Comparison of ENCODE assay signal across 18 mouse cellular contexts in genomic region chr3:109451966-109452365, GRCm38 (mm10).
DNase-seq lines count a peak whose midpoint lies in the region; ATAC-seq and TF ChIP-seq lines count a peak whose summit lies in the region.
"Had no signal": no experiment of that assay in that cellular context is flagged by ENCODE, and none has a peak within 500 bp of the region (broad histone marks: within the 10 kb centered on the region; RNA-seq: fewer than 3 reads in every experiment).

No protein-coding gene starts in this region.

- no peak for TF ChIP-seq CTCF in liver, postnatal 0 days (IDR thresholded peaks at IDR 0.05; ENCODE audit: low read depth)

- peak; percentile 44; the same call in 1 of the 2 replicates for TF ChIP-seq EP300 in liver, postnatal 0 days (IDR thresholded peaks at IDR 0.05; ENCODE audit: low read depth)

- no peaks in the 10 kb centered on the region for H3K4me1 ChIP-seq in liver, postnatal 0 days (ENCODE audit: insufficient read depth)
- H3K4me1 ChIP-seq in hindbrain, embryonic 11.5 days (replicated peaks; ENCODE audit: control insufficient read depth, insufficient read depth, low read length), result no peaks in the 10 kb centered on the region
- H3K4me1 ChIP-seq: forebrain, embryonic 12.5 days; limb, embryonic 15.5 days had no signal

- ATAC-seq in common myeloid progenitor, adult 5-6 weeks (replicated peaks; ENCODE audit: low read depth, poor library complexity, severe bottlenecking), result peak; percentile 64
- ATAC-seq in liver, postnatal 0 days, result peak; percentile 60
- no peak for ATAC-seq in hindbrain, embryonic 11.5 days (ENCODE audit: low FRiP score)
- ATAC-seq: midbrain, embryonic 15.5 days had no signal

- H3K4me3 ChIP-seq in liver, postnatal 0 days (ENCODE audit: low read depth, low read length), result no peak overlapping the region
- H3K4me3 ChIP-seq in hindbrain, embryonic 11.5 days (ENCODE audit: low read depth, low read length), result no peak overlapping the region
- H3K4me3 ChIP-seq: embryonic facial prominence, embryonic 12.5 days; forebrain, embryonic 12.5 days; hindbrain, embryonic 10.5 days; limb, embryonic 15.5 days; midbrain, embryonic 15.5 days; neural tube, embryonic 13.5 days had no signal

- no peak overlapping the region for H3K27ac ChIP-seq in liver, postnatal 0 days (ENCODE audit: low read depth)
- no peak overlapping the region for H3K27ac ChIP-seq in hindbrain, embryonic 11.5 days (ENCODE audit: low read depth, low read length)
- H3K27ac ChIP-seq: embryonic facial prominence, embryonic 12.5 days; forebrain, embryonic 12.5 days; limb, embryonic 15.5 days; midbrain, embryonic 15.5 days; neural tube, embryonic 13.5 days had no signal

- H3K4me2 ChIP-seq in liver, postnatal 0 days (ENCODE audit: low read depth, low read length), result no peak overlapping the region
- no peak overlapping the region for H3K4me2 ChIP-seq in hindbrain, embryonic 11.5 days (replicated peaks; ENCODE audit: low read depth, low read length)
- H3K4me2 ChIP-seq: embryonic facial prominence, embryonic 12.5 days; forebrain, embryonic 12.5 days; limb, embryonic 15.5 days; midbrain, embryonic 15.5 days; neural tube, embryonic 13.5 days had no signal

- DNase-seq in kidney, adult 9 months, result peak; percentile 16
- no peak for DNase-seq in kidney, adult 18-20 months
- DNase-seq in CD4-positive helper T cell, adult 2 months (ENCODE audit: low read depth, low spot score), result peak; percentile 17
- no peak for DNase-seq in liver, postnatal 0 days
- no peak for DNase-seq in right cerebral cortex, postnatal 14 days
- no peak for DNase-seq in hindbrain, embryonic 11.5 days (ENCODE audit: low spot score)
- DNase-seq in embryo, embryonic 9.5 days (ENCODE audit: extremely low spot score), result no peak
- DNase-seq: cerebellum, postnatal 14 days; retina, postnatal 1 day; spleen, adult 18-20 months had no signal

- WGBS in liver, postnatal 0 days (ENCODE audit: insufficient replicate concordance), result 17% methylated on average over 2 of the region's 2 CpGs
- 86% methylated on average over 2 of the region's 2 CpGs for WGBS in hindbrain, embryonic 11.5 days

- no peaks in the 10 kb centered on the region for H3K27me3 ChIP-seq in liver, postnatal 0 days (ENCODE audit: insufficient read depth, low read length)
- H3K27me3 ChIP-seq in hindbrain, embryonic 11.5 days (ENCODE audit: control insufficient read depth, insufficient read depth, low read length), result no peaks in the 10 kb centered on the region
- H3K27me3 ChIP-seq: CH12.LX; embryonic facial prominence, embryonic 12.5 days; forebrain, embryonic 12.5 days; limb, embryonic 15.5 days; midbrain, embryonic 15.5 days; neural tube, embryonic 13.5 days had no signal

- H3K9ac ChIP-seq in liver, postnatal 0 days (replicated peaks), result no peak overlapping the region
- no peak overlapping the region for H3K9ac ChIP-seq in hindbrain, embryonic 11.5 days (ENCODE audit: low read depth, low read length)
- H3K9ac ChIP-seq: embryonic facial prominence, embryonic 12.5 days; forebrain, embryonic 12.5 days; limb, embryonic 15.5 days; midbrain, embryonic 15.5 days; neural tube, embryonic 13.5 days had no signal

- no peaks in the 10 kb centered on the region for H3K9me3 ChIP-seq in liver, postnatal 0 days (ENCODE audit: low read length)
- no peaks in the 10 kb centered on the region for H3K9me3 ChIP-seq in hindbrain, embryonic 11.5 days (ENCODE audit: control insufficient read depth, low read length)
- H3K9me3 ChIP-seq: embryonic facial prominence, embryonic 12.5 days; forebrain, embryonic 12.5 days; hindbrain, embryonic 10.5 days; limb, embryonic 15.5 days; midbrain, embryonic 15.5 days; neural tube, embryonic 13.5 days had no signal

- no peaks in the 10 kb centered on the region for H3K36me3 ChIP-seq in liver, postnatal 0 days (replicated peaks; ENCODE audit: insufficient read depth, low read length)
- H3K36me3 ChIP-seq in hindbrain, embryonic 11.5 days (ENCODE audit: control insufficient read depth, insufficient read depth, low read length), result no peaks in the 10 kb centered on the region
- H3K36me3 ChIP-seq: embryonic facial prominence, embryonic 12.5 days; forebrain, embryonic 12.5 days; hindbrain, embryonic 10.5 days; limb, embryonic 15.5 days; midbrain, embryonic 15.5 days; neural tube, embryonic 13.5 days had no signal

Comparison
In these comparisons a context has a peak if more than half of its experiments do, and no peak if none do; other contexts are left out.
1. DNase-seq: peak in kidney, adult 9 months (single experiment) and CD4-positive helper T cell, adult 2 months (single experiment); none in kidney, adult 18-20 months (single experiment), liver, postnatal 0 days (single experiment), right cerebral cortex, postnatal 14 days (single experiment), hindbrain, embryonic 11.5 days (single experiment) and embryo, embryonic 9.5 days (single experiment).